Mouse (Mus musculus): ENCODE data around the gene Chad. TPM values are rescaled to one million over a fixed set of nuclear protein-coding genes. Genes with fewer than 3 reads are reported as not detected.

Chad gene
- polyA plus RNA-seq, 1 experiment = 0.11 TPM

GRCm38 (mm10) chr11:94575036-94575435 lies 10.2 kb downstream of the Chad start:
- Histone ChIP-seq H3K4me3 (ENCODE audit: extremely low read depth, insufficient read depth, insufficient read length) (no peak overlapping the region), H3K27ac (ENCODE audit: insufficient read depth, low read length) (no peak overlapping the region), H3K4me1 (ENCODE audit: control insufficient read depth, insufficient read depth, insufficient read length) (no peaks in the 10 kb centered on the region), H3K27me3 (ENCODE audit: control insufficient read depth, insufficient read depth, low read length) (no peaks in the 10 kb centered on the region), H3K36me3 (ENCODE audit: control insufficient read depth, insufficient read depth, low read length) (peaks cover 9% of the 10 kb centered on the region)
- no peak for DNase-seq (ENCODE audit: low read depth in 1 of 2, low spot score in 2 of 2)
- no peak for TF ChIP-seq CTCF (IDR thresholded peaks at IDR 0.05; ENCODE audit: extremely low read depth, insufficient read depth, insufficient read length, insufficient replicate concordance)
- no peak for TF ChIP-seq POLR2A (IDR thresholded peaks at IDR 0.05; ENCODE audit: low read depth, low read length)
- WGBS = 56% methylated on average over 2 of the region's 2 CpGs

GRCm38 (mm10) chr11:94576361-94576760 lies 11.5 kb downstream of the Chad start:
- no peaks in the 10 kb centered on the region for H3K4me1 ChIP-seq (ENCODE audit: control insufficient read depth, insufficient read depth, insufficient read length)
- H3K4me3 ChIP-seq (ENCODE audit: extremely low read depth, insufficient read depth, insufficient read length) = no peak overlapping the region
- peaks cover 6% of the 10 kb centered on the region for H3K36me3 ChIP-seq (ENCODE audit: control insufficient read depth, insufficient read depth, low read length)
- DNase-seq (ENCODE audit: low read depth in 1 of 2, low spot score in 2 of 2) = no peak
- no peak for TF ChIP-seq POLR2A (IDR thresholded peaks at IDR 0.05; ENCODE audit: low read depth, low read length)
- TF ChIP-seq CTCF (IDR thresholded peaks at IDR 0.05; ENCODE audit: extremely low read depth, insufficient read depth, insufficient read length, insufficient replicate concordance) = no peak
- 95% methylated on average over 9 of the region's 9 CpGs for WGBS
- H3K27ac ChIP-seq (ENCODE audit: insufficient read depth, low read length) = no peak overlapping the region
- no peaks in the 10 kb centered on the region for H3K27me3 ChIP-seq (ENCODE audit: control insufficient read depth, insufficient read depth, low read length)

GRCm38 (mm10) chr11:94580111-94580740 lies 15.4 kb downstream of the Chad start:
- DNase-seq (ENCODE audit: low read depth in 1 of 2, low spot score in 2 of 2) = no peak
- no peaks in the 10 kb centered on the region for H3K27me3 ChIP-seq (ENCODE audit: control insufficient read depth, insufficient read depth, low read length)
- no peak for TF ChIP-seq POLR2A (IDR thresholded peaks at IDR 0.05; ENCODE audit: low read depth, low read length)
- TF ChIP-seq CTCF (IDR thresholded peaks at IDR 0.05; ENCODE audit: extremely low read depth, insufficient read depth, insufficient read length, insufficient replicate concordance) = no peak
- peaks cover 10% of the 10 kb centered on the region for H3K36me3 ChIP-seq (ENCODE audit: control insufficient read depth, insufficient read depth, low read length)
- H3K4me1 ChIP-seq (ENCODE audit: control insufficient read depth, insufficient read depth, insufficient read length) = no peaks in the 10 kb centered on the region
- no peak overlapping the region for H3K27ac ChIP-seq (ENCODE audit: insufficient read depth, low read length)
- 88% methylated on average over 5 of the region's 5 CpGs for WGBS
- H3K4me3 ChIP-seq (ENCODE audit: extremely low read depth, insufficient read depth, insufficient read length) = no peak overlapping the region

- Histone ChIP-seq H3K4me3 (ENCODE audit: extremely low read depth, insufficient read depth, insufficient read length) (no peak overlapping the region), H3K36me3 (ENCODE audit: control insufficient read depth, insufficient read depth, low read length) (peaks cover 5% of the 10 kb centered on the region), H3K27ac (ENCODE audit: insufficient read depth, low read length) (no peak overlapping the region), H3K27me3 (ENCODE audit: control insufficient read depth, insufficient read depth, low read length) (no peaks in the 10 kb centered on the region), H3K4me1 (ENCODE audit: control insufficient read depth, insufficient read depth, insufficient read length) (peaks cover 9% of the 10 kb centered on the region; the same call in 1 of the 2 replicates)
- 95% methylated on average over 9 of the region's 9 CpGs for WGBS
- DNase-seq (ENCODE audit: low read depth in 1 of 2, low spot score in 2 of 2) = no peak
- TF ChIP-seq POLR2A (IDR thresholded peaks at IDR 0.05; ENCODE audit: low read depth, low read length) (no peak), CTCF (IDR thresholded peaks at IDR 0.05; ENCODE audit: extremely low read depth, insufficient read depth, insufficient read length, insufficient replicate concordance) (no peak)
Observed at GRCm38 (mm10) chr11:94585091-94585490, 20.2 kb downstream of the Chad start.

- DNase-seq (ENCODE audit: low read depth in 1 of 2, low spot score in 2 of 2) = no peak
- H3K4me1 ChIP-seq (ENCODE audit: control insufficient read depth, insufficient read depth, insufficient read length) = peaks cover 16% of the 10 kb centered on the region; the same call in 1 of the 2 replicates
- H3K27ac ChIP-seq (ENCODE audit: insufficient read depth, low read length) = no peak overlapping the region
- WGBS = 62% methylated on average over 6 of the region's 6 CpGs
- TF ChIP-seq CTCF (IDR thresholded peaks at IDR 0.05; ENCODE audit: extremely low read depth, insufficient read depth, insufficient read length, insufficient replicate concordance) (no peak), POLR2A (IDR thresholded peaks at IDR 0.05; ENCODE audit: low read depth, low read length) (no peak)
- no peaks in the 10 kb centered on the region for H3K27me3 ChIP-seq (ENCODE audit: control insufficient read depth, insufficient read depth, low read length)
- no peak overlapping the region for H3K4me3 ChIP-seq (ENCODE audit: extremely low read depth, insufficient read depth, insufficient read length)
- H3K36me3 ChIP-seq (ENCODE audit: control insufficient read depth, insufficient read depth, low read length) = peaks cover 4% of the 10 kb centered on the region; the same call in 1 of the 2 replicates
Observed at GRCm38 (mm10) chr11:94587511-94587910, 22.7 kb downstream of the Chad start.

- Histone ChIP-seq H3K4me3 (ENCODE audit: extremely low read depth, insufficient read depth, insufficient read length) (no peak overlapping the region), H3K4me1 (ENCODE audit: control insufficient read depth, insufficient read depth, insufficient read length) (peaks cover 12% of the 10 kb centered on the region; the same call in 1 of the 2 replicates), H3K27me3 (ENCODE audit: control insufficient read depth, insufficient read depth, low read length) (no peaks in the 10 kb centered on the region), H3K36me3 (ENCODE audit: control insufficient read depth, insufficient read depth, low read length) (no peaks in the 10 kb centered on the region), H3K27ac (ENCODE audit: insufficient read depth, low read length) (no peak overlapping the region)
- peak in 1 of 2 experiments; percentile 55 for DNase-seq (ENCODE audit: low read depth in 1 of 2, low spot score in 2 of 2)
- WGBS = 57% methylated on average over 7 of the region's 7 CpGs
- TF ChIP-seq POLR2A (IDR thresholded peaks at IDR 0.05; ENCODE audit: low read depth, low read length) (no peak), CTCF (IDR thresholded peaks at IDR 0.05; ENCODE audit: extremely low read depth, insufficient read depth, insufficient read length, insufficient replicate concordance) (no peak)
Observed at GRCm38 (mm10) chr11:94596311-94596852, 31.5 kb downstream of the Chad start.

DNA sequence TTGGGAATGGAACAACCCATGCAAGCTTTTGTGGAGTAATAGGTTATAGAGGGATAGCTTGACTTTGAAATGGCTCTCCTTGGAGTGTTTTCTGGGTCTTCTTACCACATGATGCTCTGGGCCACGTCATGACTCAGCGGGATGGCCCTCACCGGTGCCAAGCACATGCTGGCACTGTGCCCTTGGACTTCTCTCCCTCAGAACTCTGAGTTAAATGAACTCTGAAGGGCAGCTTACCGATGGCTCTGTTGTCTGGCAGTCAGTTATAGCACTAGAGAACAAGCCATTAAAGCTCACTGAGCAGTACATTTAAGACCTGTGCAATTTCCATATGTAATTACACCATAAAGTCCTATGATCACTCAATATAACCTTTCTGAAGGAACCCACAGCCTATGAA lies 32.5 kb downstream of the Chad start:
- H3K4me3 ChIP-seq (ENCODE audit: extremely low read depth, insufficient read depth, insufficient read length) = no peak overlapping the region
- no peaks in the 10 kb centered on the region for H3K27me3 ChIP-seq (ENCODE audit: control insufficient read depth, insufficient read depth, low read length)
- no peaks in the 10 kb centered on the region for H3K36me3 ChIP-seq (ENCODE audit: control insufficient read depth, insufficient read depth, low read length)
- peaks cover 14% of the 10 kb centered on the region; the same call in 1 of the 2 replicates for H3K4me1 ChIP-seq (ENCODE audit: control insufficient read depth, insufficient read depth, insufficient read length)
- H3K27ac ChIP-seq (ENCODE audit: insufficient read depth, low read length) = no peak overlapping the region
- WGBS = 63% methylated on average over 4 of the region's 4 CpGs
- DNase-seq (ENCODE audit: low read depth in 1 of 2, low spot score in 2 of 2) = no peak
- TF ChIP-seq POLR2A (IDR thresholded peaks at IDR 0.05; ENCODE audit: low read depth, low read length) = no peak
- no peak for TF ChIP-seq CTCF (IDR thresholded peaks at IDR 0.05; ENCODE audit: extremely low read depth, insufficient read depth, insufficient read length, insufficient replicate concordance)

Data from spleen, adult 2 months (tissue).